In genomic region chr5:98212501-98212900, GRCm38 (mm10) we compare ENCODE assay signal across 24 mouse cellular contexts. TPM values are rescaled to one million over a fixed set of nuclear protein-coding genes. Genes with fewer than 3 reads are reported as not detected.
A peak's percentile ranks its signal among the peaks of the same experiment; 100 is the strongest.
DNase-seq lines count a peak whose midpoint lies in the region; ATAC-seq and TF ChIP-seq lines count a peak whose summit lies in the region.
"Had no signal": no experiment of that assay in that cellular context is flagged by ENCODE, and none has a peak within 500 bp of the region (broad histone marks: within the 10 kb centered on the region; RNA-seq: fewer than 3 reads in every experiment).

No protein-coding gene starts in this region.

- no peaks in the 10 kb centered on the region for H3K79me2 ChIP-seq in CH12.LX (replicated peaks; ENCODE audit: control insufficient read depth, extremely low read depth, insufficient read depth, poor library complexity, severe bottlenecking)

- no peak for DNase-seq in layer of hippocampus, adult 2 months (ENCODE audit: low spot score in 2 of 2)
- no peak for DNase-seq in layer of hippocampus, adult 11-12 months (ENCODE audit: low spot score)
- DNase-seq in midbrain, embryonic 14.5 days: peak; percentile 17
- DNase-seq in midbrain, embryonic 10.5 days (ENCODE audit: low spot score): no peak
- peak; percentile 27 for DNase-seq in 3T3-L1 (ENCODE audit: low read depth, low spot score)
- DNase-seq in CH12.LX (ENCODE audit: extremely low read depth): no peak
- DNase-seq in urinary bladder, postnatal 36 days (ENCODE audit: low spot score in 2 of 2): no peak
- DNase-seq in heart, adult 18-20 months: no peak
- DNase-seq: adrenal gland, adult 2 months; adrenal gland, postnatal 14 days; cerebellum, adult 11-12 months; cerebellum, adult 8-10 months; gastrocnemius, postnatal 10 days; gastrocnemius, postnatal 36 days; heart, postnatal 10 days; heart, postnatal 4 days had no signal

- H3K4me2 ChIP-seq in midbrain, embryonic 14.5 days (ENCODE audit: low read length): no peak overlapping the region
- H3K4me2 ChIP-seq in CH12.LX (ENCODE audit: insufficient read depth, low read depth, poor library complexity, severe bottlenecking): no peak overlapping the region
- H3K4me2 ChIP-seq: forebrain, embryonic 13.5 days; heart, embryonic 12.5 days; heart, embryonic 15.5 days; hindbrain, embryonic 14.5 days had no signal

- no peak overlapping the region for H3K4me3 ChIP-seq in layer of hippocampus, adult 2 months
- H3K4me3 ChIP-seq in midbrain, embryonic 14.5 days (replicated peaks; ENCODE audit: low read depth, low read length): no peak overlapping the region
- no peak overlapping the region for H3K4me3 ChIP-seq in midbrain, embryonic 10.5 days
- H3K4me3 ChIP-seq in CH12.LX (replicated peaks in 1 of 3; ENCODE audit: low read depth in 2 of 3, low read length in 2 of 3, poor library complexity in 1 of 3): no peak overlapping the region
- H3K4me3 ChIP-seq: forebrain, embryonic 10.5 days; forebrain, embryonic 13.5 days; heart, embryonic 12.5 days; heart, embryonic 15.5 days had no signal

- WGBS in midbrain, embryonic 14.5 days: 67% methylated on average over 4 of the region's 4 CpGs
- WGBS in midbrain, embryonic 10.5 days: 76% methylated on average over 4 of the region's 4 CpGs

- H3K9ac ChIP-seq in midbrain, embryonic 14.5 days (replicated peaks; ENCODE audit: low read length): no peak overlapping the region
- no peak overlapping the region for H3K9ac ChIP-seq in CH12.LX (ENCODE audit: insufficient read depth, low read depth)
- H3K9ac ChIP-seq: forebrain, embryonic 13.5 days; heart, embryonic 12.5 days; heart, embryonic 15.5 days; hindbrain, embryonic 14.5 days had no signal

- no peaks in the 10 kb centered on the region for H3K27me3 ChIP-seq in midbrain, embryonic 14.5 days (ENCODE audit: control insufficient read depth, insufficient read depth, low read length)
- no peaks in the 10 kb centered on the region for H3K27me3 ChIP-seq in midbrain, embryonic 10.5 days (ENCODE audit: low read depth, poor library complexity, severe bottlenecking)
- no peaks in the 10 kb centered on the region for H3K27me3 ChIP-seq in CH12.LX (replicated peaks)
- H3K27me3 ChIP-seq: forebrain, embryonic 13.5 days; heart, embryonic 12.5 days; heart, embryonic 15.5 days had no signal

- TF ChIP-seq EP300 in CH12.LX (IDR thresholded peaks at IDR 0.05; ENCODE audit: low read length): no peak

- peak; percentile 67 for TF ChIP-seq CTCF in layer of hippocampus, adult 2 months (conservative IDR thresholded peaks at IDR 0.05)
- peak in 1 of 2 experiments; percentile 59; a peak in 2 of 4 replicates for TF ChIP-seq CTCF in CH12.LX (conservative IDR thresholded peaks at IDR 0.05 in 1 of 2, IDR thresholded peaks at IDR 0.05 in 1 of 2; ENCODE audit: low read depth in 2 of 2, low read length in 2 of 2)

- no peaks in the 10 kb centered on the region for H3K36me3 ChIP-seq in midbrain, embryonic 14.5 days (ENCODE audit: control insufficient read depth, insufficient read depth, low read length)
- H3K36me3 ChIP-seq in midbrain, embryonic 10.5 days: no peaks in the 10 kb centered on the region
- H3K36me3 ChIP-seq in CH12.LX (replicated peaks in 1 of 2; ENCODE audit: control insufficient read depth in 1 of 2, insufficient read depth in 1 of 2, low read length in 1 of 2): no peaks in the 10 kb centered on the region
- H3K36me3 ChIP-seq: forebrain, embryonic 10.5 days; G1E; heart, embryonic 12.5 days; heart, embryonic 15.5 days had no signal

- H3K27ac ChIP-seq in layer of hippocampus, adult 2 months: no peak overlapping the region
- no peak overlapping the region for H3K27ac ChIP-seq in midbrain, embryonic 14.5 days (replicated peaks; ENCODE audit: low read depth, low read length)
- no peak overlapping the region for H3K27ac ChIP-seq in midbrain, embryonic 10.5 days (replicated peaks)
- no peak overlapping the region for H3K27ac ChIP-seq in CH12.LX (ENCODE audit: insufficient read depth, low read depth)
- H3K27ac ChIP-seq: forebrain, embryonic 10.5 days; forebrain, embryonic 13.5 days; heart, embryonic 15.5 days; hindbrain, embryonic 14.5 days had no signal

- no peak for TF ChIP-seq POLR2A in CH12.LX (IDR thresholded peaks at IDR 0.05; ENCODE audit: low read depth, low read length)

- ATAC-seq in midbrain, embryonic 14.5 days (ENCODE audit: low FRiP score, low TSS enrichment): no peak
- ATAC-seq: forebrain, embryonic 13.5 days; forebrain, embryonic 16.5 days had no signal

- in situ Hi-C loops in CH12.LX (cut with MboI; ENCODE audit: low pct_ligation_motif_present, low pct_unique_long_range_greater_than_20kb, low sequenced_read_pairs): no loop called here

- TF ChIP-seq RAD21 in CH12.LX (IDR thresholded peaks at IDR 0.05; ENCODE audit: low read depth, low read length): peak; percentile 50

- dilution Hi-C loops in CH12.LX (cut with MboI; ENCODE audit: extremely low pct_ligation_motif_present, extremely low pct_unique_long_range_greater_than_20kb, low sequenced_read_pairs): no loop called here

- no peaks in the 10 kb centered on the region for H3K4me1 ChIP-seq in midbrain, embryonic 14.5 days (ENCODE audit: control insufficient read depth, insufficient read depth, low read length)
- no peaks in the 10 kb centered on the region for H3K4me1 ChIP-seq in midbrain, embryonic 10.5 days
- no peaks in the 10 kb centered on the region for H3K4me1 ChIP-seq in CH12.LX (ENCODE audit: control insufficient read depth in 1 of 2, insufficient read depth in 2 of 2)
- H3K4me1 ChIP-seq: forebrain, embryonic 10.5 days; forebrain, embryonic 13.5 days; heart, embryonic 12.5 days; heart, embryonic 15.5 days had no signal

- H3K9me3 ChIP-seq in midbrain, embryonic 14.5 days (ENCODE audit: control insufficient read depth, low read length): no peaks in the 10 kb centered on the region; the same call in 1 of the 2 replicates
- H3K9me3 ChIP-seq in midbrain, embryonic 10.5 days (replicated peaks): 0 out of 2 replicates have a peak, but pooled peaks cover 3% of the 10 kb centered on the region
- no peaks in the 10 kb centered on the region for H3K9me3 ChIP-seq in CH12.LX (replicated peaks; ENCODE audit: low read length)
- H3K9me3 ChIP-seq: forebrain, embryonic 10.5 days; forebrain, embryonic 13.5 days; heart, embryonic 12.5 days; heart, embryonic 15.5 days had no signal

TF ChIP-seq in CH12.LX, 34 proteins besides CTCF, POLR2A, EP300 and RAD21:
- TF ChIP-seq MAFK (IDR thresholded peaks at IDR 0.05; ENCODE audit: insufficient replicate concordance, low read length) (no peak), BHLHE40 (IDR thresholded peaks at IDR 0.05; ENCODE audit: low read depth, low read length) (no peak), KAT2A (IDR thresholded peaks at IDR 0.05; ENCODE audit: insufficient replicate concordance, low read length) (no peak), MAX (IDR thresholded peaks at IDR 0.05; ENCODE audit: low read length) (no peak), E2F4 (IDR thresholded peaks at IDR 0.05; ENCODE audit: insufficient replicate concordance, low read depth, low read length) (no peak), SMC3 (IDR thresholded peaks at IDR 0.05; ENCODE audit: low read depth, low read length) (peak; percentile 53)

RNA-seq across cellular contexts. Expression of gene Fgf5, which starts 41.5 kb away (rescaled TPM):
- 1 to 10 TPM; 4.3 to 5.1 TPM for total RNA-seq in layer of hippocampus, adult 2 months (2021)
- polyA plus RNA-seq in midbrain, embryonic 14.5 days (2014; fragmentation: Nextera tagmentation; extraction: Ambion mirVana): 1.1 and 1.4 TPM in 2 replicates
- polyA plus RNA-seq in midbrain, embryonic 10.5 days (2016; fragmentation: Nextera tagmentation; extraction: Ambion mirVana): 0.07 and 0.10 TPM in 2 replicates
- 0.04 and 0.08 TPM in 2 replicates for total RNA-seq in CH12.LX (2012; rRNA removed)
- 0.55 and 0.57 TPM in 2 replicates for total RNA-seq in CH12.LX (2014; rRNA removed)
- polyA plus RNA-seq in CH12.LX (2012; ENCODE audit: insufficient read length, low read depth): 0.27 and 0.55 TPM in 2 replicates
- total RNA-seq in heart, adult 18-20 months (2021): under 1 TPM in 1 of 2 experiments, not detected in 1; 0.10 TPM
- total RNA-seq: adrenal gland, postnatal 14 days; G1E; granulocyte monocyte progenitor cell, adult 5-6 weeks; heart, postnatal 10 days had no signal
- polyA plus RNA-seq: adrenal gland, adult 2 months; forebrain, embryonic 10.5 days; G1E had no signal

RNA-seq across cellular contexts. Expression of gene Prdm8, which starts 45.5 kb away (rescaled TPM):
- total RNA-seq in layer of hippocampus, adult 2 months (2021): 10 to 100 TPM; 97.2 to 98.1 TPM
- 3.5 and 4.4 TPM in 2 replicates for polyA plus RNA-seq in midbrain, embryonic 14.5 days (2014; fragmentation: Nextera tagmentation; extraction: Ambion mirVana)
- 0.22 and 0.35 TPM in 2 replicates for polyA plus RNA-seq in midbrain, embryonic 10.5 days (2016; fragmentation: Nextera tagmentation; extraction: Ambion mirVana)
- total RNA-seq in CH12.LX (2012; rRNA removed) (0.04 TPM in 2 replicates), CH12.LX (2014; rRNA removed) (0.08 and 0.09 TPM in 2 replicates)
- polyA plus RNA-seq in CH12.LX (2012; ENCODE audit: insufficient read length, low read depth): 0.06 and 0.18 TPM in 2 replicates
- under 1 TPM; 0.20 to 0.31 TPM for total RNA-seq in heart, adult 18-20 months (2021)
- total RNA-seq: G1E; granulocyte monocyte progenitor cell, adult 5-6 weeks had no signal
- polyA plus RNA-seq: G1E; heart, embryonic 12.5 days; heart, embryonic 15.5 days had no signal

Comparison
In these comparisons a context has a peak if more than half of its experiments do, and no peak if none do; other contexts are left out.
1. DNase-seq: peak in midbrain, embryonic 14.5 days (single experiment) and 3T3-L1 (single experiment); none in layer of hippocampus, adult 2 months (0 of 2), layer of hippocampus, adult 11-12 months (single experiment), midbrain, embryonic 10.5 days (single experiment), CH12.LX (single experiment), urinary bladder, postnatal 36 days (0 of 2) and heart, adult 18-20 months (0 of 2).
2. RNA of gene Prdm8, which starts 45.5 kb away (total RNA-seq): 97.2 to 98.1 TPM in layer of hippocampus, adult 2 months; 0.20 to 0.31 TPM in heart, adult 18-20 months and 0.04 to 0.09 TPM in CH12.LX; every median in the first group is over 10 times any median in the second.